Mouse (Mus musculus) left cerebral cortex, postnatal 14 days (tissue): Measurements from ENCODE around the gene Pmfbp1. TPM values are rescaled to one million over a fixed set of nuclear protein-coding genes. Genes with fewer than 3 reads are reported as not detected.

Source experiments
- DNase-seq, 2 experiments: peaks; one replicate each; pipeline ENCODE4 v3.0.0; 2021 to 2022; ENCODE audit warnings: low spot score in 2 of 2, mixed read lengths in 1 of 2
- intact Hi-C: fragments of 180-260 bp; cut with DNase I; formaldehyde crosslinking; loops from one replicate; pipeline ENCODE4 v1.15.1; 2025
- total RNA-seq, 2 experiments: library from RNA; stranded (reverse); gene quantifications; 2 replicates each; pipeline ENCODE4 v1.2.3; 2021

The Pmfbp1 gene
- total RNA-seq, 2 experiments from 2014 or later, result 0.22 to 0.32 TPM

- intact Hi-C loops, result no loop called here
- no peak for DNase-seq
Measured at GRCm38 (mm10) chr8:109584293-109584692, 90.5 kb downstream of the Pmfbp1 start.

GRCm38 (mm10) chr8:109584830-109585229, 91.0 kb downstream of the Pmfbp1 start:
- intact Hi-C loops, result no loop called here
- no peak for DNase-seq

- DNase-seq, result no peak
- intact Hi-C loops, result no loop called here
Measured at GRCm38 (mm10) chr8:109585652-109586051, 91.8 kb downstream of the Pmfbp1 start.

- intact Hi-C loops, result no loop called here
Measured at GRCm38 (mm10) chr8:109586972-109587504, 93.2 kb downstream of the Pmfbp1 start.

GRCm38 (mm10) chr8:109590901-109591300, 97.1 kb downstream of the Pmfbp1 start:
- DNase-seq, result no peak
- intact Hi-C loops, result no loop called here

More at GRCm38 (mm10) chr8:109586972-109587504, 93.2 kb downstream of the Pmfbp1 start:
- no peak for DNase-seq

GRCm38 (mm10) chr8:109591367-109591766, 97.5 kb downstream of the Pmfbp1 start:
- intact Hi-C loops, result no loop called here
- no peak for DNase-seq

- intact Hi-C loops, result no loop called here
- no peak for DNase-seq
Measured at GRCm38 (mm10) chr8:109592164-109592563, 98.3 kb downstream of the Pmfbp1 start.

Other genes starting within 250 kb of the Pmfbp1 start
- 10 to 100 TPM; 22.8 to 24.4 TPM for gene Dhx38, start 71.8 kb downstream of the Pmfbp1 start, total RNA-seq
- gene Txnl4b, start 71.9 kb downstream of the Pmfbp1 start, total RNA-seq, result 10 to 100 TPM; 12.2 to 13.3 TPM
- not detected for gene Hp, start 85.1 kb downstream of the Pmfbp1 start, total RNA-seq
- gene Dhodh, start 114.6 kb downstream of the Pmfbp1 start, total RNA-seq, result 10 to 100 TPM; 20.4 to 20.8 TPM
- 1 to 10 TPM in 1 of 2 experiments, under 1 TPM in 1; 0.47 to 1.4 TPM for gene Pkd1l3, start 120.5 kb downstream of the Pmfbp1 start, total RNA-seq
- 10 to 100 TPM; 75.4 to 77.3 TPM for gene Ist1, start 199.2 kb downstream of the Pmfbp1 start, total RNA-seq
- 10 to 100 TPM; 55.9 to 57.1 TPM for gene Zfp821, start 211.5 kb downstream of the Pmfbp1 start, total RNA-seq
- gene Atxn1l, start 243.7 kb downstream of the Pmfbp1 start, total RNA-seq, result 10 to 100 TPM; 41.4 to 41.8 TPM